Mouse (Mus musculus): ENCODE results near the gene Ptprcap. TPM values are rescaled to one million over a fixed set of nuclear protein-coding genes. Genes with fewer than 3 reads are reported as not detected.
"Not testable (repeated sequence)": the region's sequence is repeated elsewhere in the genome, so short reads cannot be mapped to it uniquely, and the experiment has no call there.

Gene Ptprcap
- total and polyA plus RNA-seq, 2 experiments from 2014 or later: 0.28 to 0.38 TPM

DNA sequence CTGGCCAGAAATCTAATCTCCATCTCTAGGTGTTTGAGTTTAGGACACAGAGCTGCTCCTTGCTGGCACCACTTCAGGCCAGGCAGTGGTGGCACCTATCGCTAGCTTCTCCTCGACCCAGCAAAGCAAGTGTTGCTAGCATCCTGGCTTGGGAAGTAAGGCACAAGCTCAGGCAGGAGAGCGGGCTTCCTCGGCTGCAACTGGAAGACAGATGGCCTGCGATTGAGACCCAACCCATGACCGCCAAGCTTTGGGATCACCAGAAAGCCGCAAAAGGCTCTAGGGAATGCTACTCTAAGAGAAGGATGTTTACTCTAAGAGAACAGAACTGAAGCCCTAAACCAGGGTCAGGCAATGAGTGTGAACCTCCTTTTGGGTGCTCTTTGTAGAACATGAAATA, 23.9 kb upstream of the Ptprcap start:
- Histone ChIP-seq H3K9me3 (ENCODE audit: low read length) (no peaks in the 10 kb centered on the region), H3K36me3 (ENCODE audit: insufficient read depth, low read length) (peaks cover 37% of the 10 kb centered on the region), H3K9ac (replicated peaks; ENCODE audit: low read length, poor library complexity, severe bottlenecking) (no peak overlapping the region), H3K4me2 (ENCODE audit: low read depth, low read length, poor library complexity, severe bottlenecking) (no peak overlapping the region), H3K27ac (ENCODE audit: low read depth, low read length) (no peak overlapping the region), H3K4me3 (ENCODE audit: low read depth, low read length) (no peak overlapping the region), H3K27me3 (ENCODE audit: insufficient read depth, low read length) (no peaks in the 10 kb centered on the region), H3K4me1 (ENCODE audit: insufficient read depth, low read length) (peaks cover 12% of the 10 kb centered on the region; the same call in 1 of the 2 replicates)
- no peak for ATAC-seq (ENCODE audit: low FRiP score)
- no peak for DNase-seq (ENCODE audit: low spot score)
- WGBS: 98% methylated on average over 7 of the region's 7 CpGs
- TF ChIP-seq CTCF (IDR thresholded peaks at IDR 0.05): no peak

DNA sequence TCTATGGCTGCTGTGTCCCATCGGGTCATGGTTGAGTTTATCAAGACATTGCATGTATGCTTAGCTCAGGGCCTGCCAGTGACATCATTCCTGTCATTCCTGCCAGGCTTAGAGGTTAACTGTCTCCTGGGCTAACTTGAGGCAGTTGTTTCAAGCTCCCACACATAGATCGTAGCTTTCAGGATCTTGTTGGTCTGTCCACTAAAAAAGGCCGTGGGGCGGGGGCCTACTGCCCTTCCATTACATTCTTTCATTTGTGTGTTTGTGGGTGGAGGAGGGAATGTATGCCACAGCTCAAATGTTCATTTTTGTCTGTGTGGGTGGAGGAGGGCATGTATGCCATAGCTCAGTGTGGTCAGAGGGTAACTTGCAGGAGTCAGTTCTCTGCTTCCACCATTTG, 23.3 kb upstream of the Ptprcap start:
- Histone ChIP-seq H3K4me2 (ENCODE audit: low read depth, low read length, poor library complexity, severe bottlenecking) (no peak overlapping the region), H3K27ac (ENCODE audit: low read depth, low read length) (no peak overlapping the region), H3K27me3 (ENCODE audit: insufficient read depth, low read length) (no peaks in the 10 kb centered on the region), H3K4me3 (ENCODE audit: low read depth, low read length) (no peak overlapping the region), H3K36me3 (ENCODE audit: insufficient read depth, low read length) (peaks cover 37% of the 10 kb centered on the region), H3K4me1 (ENCODE audit: insufficient read depth, low read length) (peaks cover 12% of the 10 kb centered on the region; the same call in 1 of the 2 replicates), H3K9me3 (ENCODE audit: low read length) (no peaks in the 10 kb centered on the region), H3K9ac (replicated peaks; ENCODE audit: low read length, poor library complexity, severe bottlenecking) (no peak overlapping the region)
- no peak for TF ChIP-seq CTCF (IDR thresholded peaks at IDR 0.05)
- WGBS: 95% methylated on average over 4 of the region's 4 CpGs
- no peak for DNase-seq (ENCODE audit: low spot score)
- no peak for ATAC-seq (ENCODE audit: low FRiP score)

GRCm38 (mm10) chr19:4131075-4131474, 22.3 kb upstream of the Ptprcap start:
- TF ChIP-seq CTCF (IDR thresholded peaks at IDR 0.05): no peak
- H3K27ac ChIP-seq (ENCODE audit: low read depth, low read length): no peak overlapping the region
- peaks cover 12% of the 10 kb centered on the region; the same call in 1 of the 2 replicates for H3K4me1 ChIP-seq (ENCODE audit: insufficient read depth, low read length)
- 98% methylated on average over 5 of the region's 5 CpGs for WGBS
- no peak overlapping the region for H3K4me3 ChIP-seq (ENCODE audit: low read depth, low read length)
- no peaks in the 10 kb centered on the region for H3K27me3 ChIP-seq (ENCODE audit: insufficient read depth, low read length)
- no peaks in the 10 kb centered on the region for H3K9me3 ChIP-seq (ENCODE audit: low read length)
- H3K36me3 ChIP-seq (ENCODE audit: insufficient read depth, low read length): peaks cover 37% of the 10 kb centered on the region
- H3K9ac ChIP-seq (replicated peaks; ENCODE audit: low read length, poor library complexity, severe bottlenecking): no peak overlapping the region
- DNase-seq (ENCODE audit: low spot score) (no peak), ATAC-seq (ENCODE audit: low FRiP score) (no peak)
- no peak overlapping the region for H3K4me2 ChIP-seq (ENCODE audit: low read depth, low read length, poor library complexity, severe bottlenecking)

DNA sequence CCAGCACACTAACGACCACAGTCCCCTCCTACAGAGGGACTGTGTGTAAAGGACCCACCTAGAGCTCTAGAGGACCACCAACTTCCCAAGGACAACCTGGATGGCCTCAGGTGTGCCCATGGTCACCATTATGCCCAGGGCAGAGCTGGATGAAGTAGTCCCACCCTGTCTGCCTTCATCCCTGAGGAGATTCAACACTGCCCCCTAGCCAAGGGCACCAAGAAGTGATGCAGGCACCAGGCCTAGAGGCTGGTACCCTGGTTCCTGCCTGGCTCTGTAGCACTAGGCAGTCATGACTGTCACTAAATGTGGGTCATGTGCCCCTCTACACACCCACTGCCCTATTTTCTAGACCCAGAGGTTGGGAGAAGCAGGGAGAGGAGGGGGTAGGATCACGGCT, 21.6 kb upstream of the Ptprcap start:
- no peaks in the 10 kb centered on the region for H3K9me3 ChIP-seq (ENCODE audit: low read length)
- ATAC-seq (ENCODE audit: low FRiP score) (no peak), DNase-seq (ENCODE audit: low spot score) (no peak)
- 85% methylated on average over 2 of the region's 2 CpGs for WGBS
- H3K4me3 ChIP-seq (ENCODE audit: low read depth, low read length): no peak overlapping the region
- H3K4me2 ChIP-seq (ENCODE audit: low read depth, low read length, poor library complexity, severe bottlenecking): no peak overlapping the region
- 0 out of 2 replicates have a peak, but pooled peaks cover 9% of the 10 kb centered on the region for H3K4me1 ChIP-seq (ENCODE audit: insufficient read depth, low read length)
- no peak overlapping the region for H3K27ac ChIP-seq (ENCODE audit: low read depth, low read length)
- TF ChIP-seq CTCF (IDR thresholded peaks at IDR 0.05): no peak
- H3K36me3 ChIP-seq (ENCODE audit: insufficient read depth, low read length): peaks cover 37% of the 10 kb centered on the region
- no peaks in the 10 kb centered on the region for H3K27me3 ChIP-seq (ENCODE audit: insufficient read depth, low read length)
- no peak overlapping the region for H3K9ac ChIP-seq (replicated peaks; ENCODE audit: low read length, poor library complexity, severe bottlenecking)

GRCm38 (mm10) chr19:4134354-4134753, 19.1 kb upstream of the Ptprcap start:
- H3K36me3 ChIP-seq (ENCODE audit: insufficient read depth, low read length): peaks cover 28% of the 10 kb centered on the region
- WGBS: 88% methylated on average over 4 of the region's 4 CpGs
- TF ChIP-seq CTCF (IDR thresholded peaks at IDR 0.05): no peak

DNA sequence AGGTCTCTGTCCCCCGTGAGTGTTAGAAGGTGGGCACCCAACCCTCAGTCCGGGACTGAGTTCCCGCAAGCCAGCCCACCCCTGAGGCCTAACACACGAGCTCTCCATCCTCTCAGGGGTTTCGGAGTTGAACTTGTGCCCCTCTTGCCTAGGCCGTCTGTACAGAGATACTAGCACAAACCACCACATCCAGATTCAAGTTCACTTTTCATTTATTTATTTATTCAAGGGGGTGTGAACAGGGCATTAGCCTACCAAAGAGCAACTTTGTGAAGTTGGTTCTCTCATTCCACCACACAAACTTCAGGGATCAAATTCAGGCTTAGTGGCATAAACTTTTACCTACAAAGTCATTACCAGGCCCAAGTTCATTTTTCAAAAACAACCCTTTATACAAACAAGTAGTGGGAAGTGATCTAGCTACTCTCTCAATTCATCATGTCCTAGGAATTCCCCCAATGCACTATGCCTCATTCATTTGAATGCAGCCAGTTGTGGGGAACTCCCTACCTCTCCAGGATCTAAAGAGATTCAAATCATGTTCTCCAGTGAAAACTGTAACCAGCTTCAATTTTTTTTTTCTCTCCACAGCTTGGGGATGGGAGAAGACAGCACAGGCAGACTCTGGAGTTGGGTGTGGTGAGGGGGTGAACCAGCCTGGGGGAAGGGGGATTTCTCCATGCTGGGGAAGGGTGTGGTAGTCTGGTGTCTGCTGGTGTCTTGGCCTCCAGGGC, 18.0 kb upstream of the Ptprcap start:
- 82% methylated on average over 6 of the region's 6 CpGs for WGBS
- ATAC-seq (ENCODE audit: low FRiP score): not testable (repeated sequence)

More at GRCm38 (mm10) chr19:4134354-4134753, 19.1 kb upstream of the Ptprcap start:
- Histone ChIP-seq H3K9ac (replicated peaks; ENCODE audit: low read length, poor library complexity, severe bottlenecking) (no peak overlapping the region), H3K4me3 (ENCODE audit: low read depth, low read length) (no peak overlapping the region), H3K9me3 (ENCODE audit: low read length) (no peaks in the 10 kb centered on the region), H3K4me1 (ENCODE audit: insufficient read depth, low read length) (no peaks in the 10 kb centered on the region), H3K27me3 (ENCODE audit: insufficient read depth, low read length) (no peaks in the 10 kb centered on the region), H3K4me2 (ENCODE audit: low read depth, low read length, poor library complexity, severe bottlenecking) (no peak overlapping the region), H3K27ac (ENCODE audit: low read depth, low read length) (no peak overlapping the region)
- no peak for ATAC-seq (ENCODE audit: low FRiP score)
- no peak for DNase-seq (ENCODE audit: low spot score)

More for the DNA sequence above, 18.0 kb upstream of the Ptprcap start:
- H3K4me3 ChIP-seq (ENCODE audit: low read depth, low read length); H3K27me3 ChIP-seq (ENCODE audit: insufficient read depth, low read length); H3K9me3 ChIP-seq (ENCODE audit: low read length); DNase-seq (ENCODE audit: low spot score); H3K9ac ChIP-seq (replicated peaks; ENCODE audit: low read length, poor library complexity, severe bottlenecking); H3K4me2 ChIP-seq (ENCODE audit: low read depth, low read length, poor library complexity, severe bottlenecking); H3K4me1 ChIP-seq (ENCODE audit: insufficient read depth, low read length); H3K27ac ChIP-seq (ENCODE audit: low read depth, low read length): not testable (repeated sequence)
- peaks cover 19% of the 10 kb centered on the region for H3K36me3 ChIP-seq (ENCODE audit: insufficient read depth, low read length)

Measured in midbrain, postnatal 0 days (tissue).